In genomic region chr17:88256599-88257544, GRCm38 (mm10) we compare ENCODE assay signal across 7 mouse cellular contexts.
DNase-seq lines count a peak whose midpoint lies in the region; ATAC-seq lines count a peak whose summit lies in the region.

No protein-coding gene starts in this region.

- ATAC-seq in intestine, embryonic 16.5 days, result peak; percentile 89
- peak; percentile 70 for ATAC-seq in megakaryocyte-erythroid progenitor cell, adult 5-6 weeks (replicated peaks; ENCODE audit: low FRiP score, low TSS enrichment, poor library complexity, severe bottlenecking)

- H3K4me2 ChIP-seq in intestine, embryonic 16.5 days (ENCODE audit: low read depth, low read length), result peak overlapping the region; percentile 96

- peak; percentile 42 to 52 for DNase-seq in adrenal gland, adult 18-20 months (ENCODE audit: low spot score in 2 of 2)
- peak; percentile 82 for DNase-seq in embryo, embryonic 10 days (ENCODE audit: low spot score)
- DNase-seq in gastrocnemius, postnatal 36 days, result peak; percentile 55 to 73
- DNase-seq in left cerebral cortex, postnatal 25 days (ENCODE audit: low spot score in 2 of 2), result peak; percentile 68 to 92
- peak; percentile 37 for DNase-seq in right cerebral cortex, postnatal 4 days

- H3K36me3 ChIP-seq in intestine, embryonic 16.5 days (ENCODE audit: control insufficient read depth, insufficient read depth, low read length), result no peaks in the 10 kb centered on the region

- H3K4me3 ChIP-seq in intestine, embryonic 16.5 days (ENCODE audit: low read length), result peak overlapping the region; percentile 72

- no peaks in the 10 kb centered on the region for H3K9me3 ChIP-seq in intestine, embryonic 16.5 days (ENCODE audit: control insufficient read depth, low read length)

- peak overlapping the region; percentile 93 for H3K27ac ChIP-seq in intestine, embryonic 16.5 days (ENCODE audit: low read length)

- peak overlapping the region; percentile 96 for H3K9ac ChIP-seq in intestine, embryonic 16.5 days (ENCODE audit: low read depth, low read length)

- H3K4me1 ChIP-seq in intestine, embryonic 16.5 days (ENCODE audit: control insufficient read depth, insufficient read depth, low read length), result peaks cover 9% of the 10 kb centered on the region; the same call in 1 of the 2 replicates

- intact Hi-C loops in gastrocnemius, postnatal 36 days (cut with DNase I), result loop anchor here (2.0 to 10.0 kb wide), 4 partner anchors 48 to 385 kb away; partner anchors contain the start of gene Fbxo11
- intact Hi-C loops in left cerebral cortex, postnatal 25 days (cut with DNase I), result loop anchor here (1.0 to 5.0 kb wide), 4 partner anchors 70 to 380 kb away; partner anchors contain the start of genes Foxn2 and Ppp1r21

- WGBS in intestine, embryonic 16.5 days, result 2% methylated on average over 18 of the region's 18 CpGs

- no peaks in the 10 kb centered on the region for H3K27me3 ChIP-seq in intestine, embryonic 16.5 days (replicated peaks; ENCODE audit: control insufficient read depth, insufficient read depth, low read length)

Comparison
In these comparisons a context has a peak if more than half of its experiments do, and no peak if none do; other contexts are left out.
1. Peak in every context shown above with its lines: DNase-seq, ATAC-seq, H3K4me3 ChIP-seq and H3K27ac ChIP-seq.